Mouse (Mus musculus): ENCODE measurements around the gene Rxrb.
A peak's percentile ranks its signal among the peaks of the same experiment; 100 is the strongest.

Gene Rxrb

GRCm38 (mm10) chr17:34057224-34057623 lies 25.6 kb downstream of the Rxrb start:
- no peak for DNase-seq

GRCm38 (mm10) chr17:34068864-34069263 lies 37.3 kb downstream of the Rxrb start:
- DNase-seq, result no peak

DNA sequence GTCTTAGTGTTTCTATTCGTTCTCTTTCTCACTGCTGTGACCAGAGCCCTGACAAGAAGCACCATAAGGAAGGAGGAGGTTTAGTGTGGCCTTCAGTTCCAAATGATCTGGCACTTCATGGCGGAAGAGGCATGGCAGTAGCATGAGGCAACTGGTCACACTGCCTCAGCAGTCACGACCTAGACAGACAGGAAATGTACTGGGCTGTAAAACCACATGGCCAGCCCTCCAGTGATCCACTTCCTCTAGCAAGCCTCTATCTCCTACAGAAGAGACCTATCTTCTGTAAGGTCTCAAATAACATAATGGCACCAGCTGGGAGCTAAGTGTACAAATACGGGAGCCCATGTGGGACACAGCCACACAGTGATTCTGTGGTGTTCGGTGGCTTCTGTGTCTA lies 40.5 kb downstream of the Rxrb start:
- no peak for DNase-seq

- DNase-seq, result peak in 1 of 2 experiments; percentile 38
Measured at GRCm38 (mm10) chr17:34075271-34075670, 43.7 kb downstream of the Rxrb start.

DNA sequence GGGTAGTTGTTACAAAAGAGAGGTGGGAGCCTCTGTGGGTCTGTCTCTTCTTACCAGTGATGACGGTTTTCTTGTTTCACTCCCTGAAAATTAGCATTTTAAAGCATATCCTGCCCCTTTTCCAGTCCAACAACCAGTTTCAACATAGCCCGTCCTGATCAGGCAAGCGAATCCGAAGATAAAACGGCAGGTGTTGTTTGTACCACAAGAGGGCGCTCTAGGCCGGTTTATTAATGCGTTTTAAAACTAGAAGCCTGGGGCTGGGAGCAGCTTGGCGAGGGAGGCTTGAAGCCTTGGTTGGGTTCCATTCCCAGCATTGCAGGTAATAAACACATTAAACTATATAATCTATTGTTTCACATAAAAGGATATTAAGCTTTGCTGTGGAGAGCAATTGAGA lies 45.9 kb downstream of the Rxrb start:
- peak in 1 of 2 experiments; percentile 34 for DNase-seq

DNA sequence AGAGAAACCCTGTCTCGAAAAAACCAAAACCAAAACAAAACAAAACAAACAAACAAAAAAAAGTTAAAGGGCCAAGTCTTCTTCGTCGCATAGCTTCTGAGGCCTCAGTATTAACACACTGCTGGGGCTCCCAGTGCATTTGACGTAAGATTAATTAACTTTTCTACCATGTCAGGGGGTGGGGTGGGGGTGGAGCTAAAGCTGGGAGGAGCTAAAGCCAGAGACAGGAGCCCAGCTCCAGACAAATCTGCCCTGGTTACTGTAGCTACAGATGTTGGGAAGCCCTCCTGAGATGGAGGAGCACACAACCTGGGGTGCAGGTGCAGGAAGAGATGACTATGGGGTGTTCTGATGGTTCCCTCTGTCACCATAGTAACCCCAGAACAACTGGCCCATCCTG lies 46.5 kb downstream of the Rxrb start:
- no peak for DNase-seq

- no peak for DNase-seq
Measured at GRCm38 (mm10) chr17:34079002-34079401, 47.4 kb downstream of the Rxrb start.

DNA sequence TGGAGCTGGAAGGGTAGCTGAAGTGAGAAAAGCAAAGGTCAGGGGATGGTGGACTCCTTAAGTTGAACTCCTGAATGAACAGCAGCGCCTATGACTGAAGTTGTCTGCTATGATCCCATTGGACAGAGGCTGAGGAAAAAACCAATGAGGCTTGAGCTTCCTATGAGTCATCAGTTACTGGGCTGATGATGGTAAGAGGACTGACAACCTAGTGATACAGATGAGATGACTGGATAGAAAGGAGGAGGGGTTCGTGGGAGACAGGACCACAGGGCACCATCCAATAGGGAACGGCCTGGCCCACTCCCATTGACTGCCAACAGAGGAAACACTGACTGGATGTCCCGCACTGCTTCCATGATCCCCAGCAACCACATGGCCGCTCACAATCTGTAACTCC lies 48.0 kb downstream of the Rxrb start:
- no peak for DNase-seq

DNA sequence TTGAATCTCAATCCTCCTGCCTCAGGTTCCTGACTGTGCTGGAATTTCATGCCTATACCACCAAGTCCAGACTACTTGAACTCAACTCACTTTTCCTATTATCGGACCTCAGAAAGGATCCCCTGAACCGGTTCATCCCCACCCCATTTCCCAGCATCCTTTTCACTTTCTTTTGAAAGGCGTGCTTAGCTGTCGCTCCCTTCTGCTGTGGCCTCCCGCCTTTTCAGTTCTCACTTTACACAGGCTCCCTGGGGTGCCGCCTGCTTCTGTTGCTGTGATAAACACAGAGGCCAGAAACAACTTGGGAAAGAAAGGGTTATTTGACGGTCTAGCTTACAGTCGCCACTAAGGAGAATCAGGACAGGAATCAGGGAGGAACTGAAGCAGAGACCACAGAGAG lies 51.5 kb downstream of the Rxrb start:
- no peak for DNase-seq

GRCm38 (mm10) chr17:34087386-34087785 lies 55.8 kb downstream of the Rxrb start:
- no peak for DNase-seq
